Mouse (Mus musculus): ENCODE data around the gene Hivep3. TPM values are rescaled to one million over a fixed set of nuclear protein-coding genes. Genes with fewer than 3 reads are reported as not detected.

Hivep3 gene
- polyA plus RNA-seq, 1 experiment = 5.8 TPM

DNA sequence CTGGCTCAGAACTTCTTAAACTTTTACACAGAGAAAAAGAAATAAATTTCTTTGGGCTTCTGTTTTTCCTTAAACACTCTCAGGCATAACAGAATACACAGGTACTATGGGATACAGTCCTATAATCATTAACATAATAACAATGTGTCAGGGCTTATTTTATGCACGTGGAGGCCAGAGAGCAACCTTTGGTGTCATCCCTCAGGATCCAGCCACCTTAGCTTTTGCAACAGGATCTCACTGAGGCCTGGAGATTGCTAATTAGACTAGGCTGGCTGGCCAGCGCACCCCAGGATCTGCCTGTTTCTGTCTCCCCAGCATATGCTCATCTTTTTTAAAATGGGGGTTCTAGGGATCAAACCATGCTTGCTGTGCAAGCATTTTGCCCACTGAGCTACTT is 234.1 kb downstream of the Hivep3 start:
- no peaks in the 10 kb centered on the region for H3K27me3 ChIP-seq (replicated peaks; ENCODE audit: control insufficient read depth, insufficient read depth, low read length)

DNA sequence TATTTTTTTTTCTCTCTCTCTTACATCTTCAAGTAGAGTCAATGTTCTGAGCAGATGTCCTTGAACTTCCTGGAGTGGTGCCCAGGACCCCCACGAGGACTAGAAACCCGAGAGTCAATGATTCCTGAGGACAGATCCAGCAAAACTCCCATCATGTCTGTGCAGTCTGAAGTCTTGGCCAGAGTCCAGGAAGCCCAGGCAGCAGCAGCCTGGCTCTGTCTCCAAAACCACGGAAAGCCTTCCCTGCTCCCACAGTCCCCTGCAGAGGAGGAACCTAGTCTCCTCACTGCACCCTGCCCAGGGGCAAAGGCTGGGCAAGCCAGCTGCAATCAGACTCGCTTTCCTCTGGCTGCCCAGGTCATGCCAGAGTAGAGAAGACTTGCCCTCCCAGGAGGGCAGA is 234.5 kb downstream of the Hivep3 start:
- H3K27ac ChIP-seq (ENCODE audit: insufficient read depth, low read depth, low read length) = no peak overlapping the region
- DNase-seq = peak; percentile 75
- 0 out of 2 replicates have a peak, but pooled peaks cover 6% of the 10 kb centered on the region for H3K4me1 ChIP-seq (ENCODE audit: control insufficient read depth, insufficient read depth, low read length)
- no peak overlapping the region for H3K4me3 ChIP-seq (ENCODE audit: insufficient read depth, low read depth, low read length)
- 9% methylated on average over 4 of the region's 4 CpGs for WGBS
- no peaks in the 10 kb centered on the region for H3K27me3 ChIP-seq (replicated peaks; ENCODE audit: control insufficient read depth, insufficient read depth, low read length)
- no peaks in the 10 kb centered on the region for H3K36me3 ChIP-seq (ENCODE audit: control insufficient read depth, insufficient read depth, low read length)
- no peak for TF ChIP-seq POLR2A (IDR thresholded peaks at IDR 0.05; ENCODE audit: low read depth, low read length)
- no peak for TF ChIP-seq CTCF (conservative IDR thresholded peaks at IDR 0.05; ENCODE audit: insufficient read depth, insufficient read length, low read depth, low read length)

More for the DNA sequence above, 234.1 kb downstream of the Hivep3 start:
- 0 out of 2 replicates have a peak, but pooled peaks cover 6% of the 10 kb centered on the region for H3K4me1 ChIP-seq (ENCODE audit: control insufficient read depth, insufficient read depth, low read length)
- WGBS = 57% methylated on average over 2 of the region's 2 CpGs
- no peak overlapping the region for H3K27ac ChIP-seq (ENCODE audit: insufficient read depth, low read depth, low read length)
- TF ChIP-seq POLR2A (IDR thresholded peaks at IDR 0.05; ENCODE audit: low read depth, low read length) (no peak), CTCF (conservative IDR thresholded peaks at IDR 0.05; ENCODE audit: insufficient read depth, insufficient read length, low read depth, low read length) (no peak)
- peak; percentile 61 for DNase-seq
- H3K36me3 ChIP-seq (ENCODE audit: control insufficient read depth, insufficient read depth, low read length) = no peaks in the 10 kb centered on the region
- H3K4me3 ChIP-seq (ENCODE audit: insufficient read depth, low read depth, low read length) = no peak overlapping the region

DNA sequence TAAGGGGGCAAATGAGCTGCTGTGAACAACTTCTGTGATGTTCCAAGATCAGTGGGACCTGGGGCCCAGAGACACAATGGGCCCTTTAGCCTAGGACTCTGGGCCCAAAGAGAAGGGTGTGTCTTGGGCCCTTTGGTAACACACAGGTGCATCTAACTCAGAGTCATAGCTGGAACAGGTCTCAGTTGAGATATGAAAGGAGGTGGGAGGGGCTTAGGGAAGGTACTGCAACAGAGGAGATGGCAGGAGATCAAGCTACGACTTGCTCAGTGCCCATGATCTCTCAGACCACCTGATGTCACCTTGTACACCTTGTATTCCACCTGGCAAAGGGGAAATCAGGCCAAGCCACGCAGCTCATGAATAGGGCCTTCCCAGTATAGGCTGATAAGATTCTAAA is 235.3 kb downstream of the Hivep3 start:
- TF ChIP-seq POLR2A (IDR thresholded peaks at IDR 0.05; ENCODE audit: low read depth, low read length) (no peak), CTCF (conservative IDR thresholded peaks at IDR 0.05; ENCODE audit: insufficient read depth, insufficient read length, low read depth, low read length) (no peak)
- H3K36me3 ChIP-seq (ENCODE audit: control insufficient read depth, insufficient read depth, low read length) = no peaks in the 10 kb centered on the region
- 0 out of 2 replicates have a peak, but pooled peaks cover 6% of the 10 kb centered on the region for H3K4me1 ChIP-seq (ENCODE audit: control insufficient read depth, insufficient read depth, low read length)
- 83% methylated on average over 2 of the region's 2 CpGs for WGBS
- no peak overlapping the region for H3K27ac ChIP-seq (ENCODE audit: insufficient read depth, low read depth, low read length)
- no peak overlapping the region for H3K4me3 ChIP-seq (ENCODE audit: insufficient read depth, low read depth, low read length)
- no peak for DNase-seq
- H3K27me3 ChIP-seq (replicated peaks; ENCODE audit: control insufficient read depth, insufficient read depth, low read length) = no peaks in the 10 kb centered on the region

DNA sequence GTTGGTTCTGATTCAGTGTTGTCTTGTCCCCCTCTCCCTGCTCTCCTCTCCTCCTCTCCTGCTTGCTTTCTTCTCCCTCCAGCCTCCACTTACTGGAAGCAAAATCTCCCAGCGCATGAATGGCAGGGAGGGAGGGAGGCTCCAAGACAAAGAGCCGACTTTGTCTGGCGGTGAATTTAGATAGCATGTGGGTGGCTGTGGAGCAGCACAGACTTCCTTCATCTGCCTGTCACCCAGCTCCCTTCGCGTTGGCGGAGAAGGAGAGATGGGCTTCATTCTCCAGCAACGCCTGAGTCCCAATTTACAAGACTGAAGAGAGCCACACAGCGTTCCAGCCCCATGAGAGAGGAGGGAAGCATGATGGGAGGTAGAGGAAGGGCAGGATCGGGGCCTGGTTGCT is 236.6 kb downstream of the Hivep3 start:
- WGBS = 76% methylated on average over 9 of the region's 9 CpGs
- H3K4me1 ChIP-seq (ENCODE audit: control insufficient read depth, insufficient read depth, low read length) = 0 out of 2 replicates have a peak, but pooled peaks cover 6% of the 10 kb centered on the region
- DNase-seq = no peak
- no peak overlapping the region for H3K27ac ChIP-seq (ENCODE audit: insufficient read depth, low read depth, low read length)
- TF ChIP-seq POLR2A (IDR thresholded peaks at IDR 0.05; ENCODE audit: low read depth, low read length) = no peak
- no peak for TF ChIP-seq CTCF (conservative IDR thresholded peaks at IDR 0.05; ENCODE audit: insufficient read depth, insufficient read length, low read depth, low read length)
- no peaks in the 10 kb centered on the region for H3K27me3 ChIP-seq (replicated peaks; ENCODE audit: control insufficient read depth, insufficient read depth, low read length)
- H3K4me3 ChIP-seq (ENCODE audit: insufficient read depth, low read depth, low read length) = no peak overlapping the region
- H3K36me3 ChIP-seq (ENCODE audit: control insufficient read depth, insufficient read depth, low read length) = no peaks in the 10 kb centered on the region

DNA sequence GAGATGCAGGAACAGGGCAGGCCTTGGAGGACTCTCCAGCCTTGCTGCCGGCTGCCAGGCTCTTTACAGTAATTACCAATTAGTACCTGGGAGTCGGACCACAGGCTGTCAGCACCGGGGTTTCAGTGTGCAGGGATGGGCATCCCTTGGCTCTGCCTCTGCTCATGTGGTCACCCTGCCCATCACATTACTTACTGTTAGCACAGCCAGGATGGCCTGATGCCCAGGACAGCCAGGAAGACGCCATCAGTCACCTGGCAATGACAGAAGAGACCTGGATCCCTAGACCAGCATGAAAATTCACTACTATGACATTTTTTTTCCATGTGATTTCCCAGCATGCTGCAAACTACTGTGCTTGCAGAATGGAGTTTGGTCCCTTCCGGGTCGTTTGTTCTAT is 238.8 kb downstream of the Hivep3 start:
- H3K27me3 ChIP-seq (replicated peaks; ENCODE audit: control insufficient read depth, insufficient read depth, low read length) = no peaks in the 10 kb centered on the region
- no peak overlapping the region for H3K4me3 ChIP-seq (ENCODE audit: insufficient read depth, low read depth, low read length)
- no peak for DNase-seq
- 0 out of 2 replicates have a peak, but pooled peaks cover 6% of the 10 kb centered on the region for H3K4me1 ChIP-seq (ENCODE audit: control insufficient read depth, insufficient read depth, low read length)
- TF ChIP-seq CTCF (conservative IDR thresholded peaks at IDR 0.05; ENCODE audit: insufficient read depth, insufficient read length, low read depth, low read length) (no peak), POLR2A (IDR thresholded peaks at IDR 0.05; ENCODE audit: low read depth, low read length) (no peak)
- no peaks in the 10 kb centered on the region for H3K36me3 ChIP-seq (ENCODE audit: control insufficient read depth, insufficient read depth, low read length)
- H3K27ac ChIP-seq (ENCODE audit: insufficient read depth, low read depth, low read length) = no peak overlapping the region
- 81% methylated on average over 6 of the region's 6 CpGs for WGBS

GRCm38 (mm10) chr4:119973729-119974605 is 240.4 kb downstream of the Hivep3 start:
- TF ChIP-seq POLR2A (IDR thresholded peaks at IDR 0.05; ENCODE audit: low read depth, low read length) = no peak
- no peak for TF ChIP-seq CTCF (conservative IDR thresholded peaks at IDR 0.05; ENCODE audit: insufficient read depth, insufficient read length, low read depth, low read length)
- 84% methylated on average over 9 of the region's 9 CpGs for WGBS
- H3K4me3 ChIP-seq (ENCODE audit: insufficient read depth, low read depth, low read length) = no peak overlapping the region
- H3K36me3 ChIP-seq (ENCODE audit: control insufficient read depth, insufficient read depth, low read length) = no peaks in the 10 kb centered on the region
- H3K27me3 ChIP-seq (replicated peaks; ENCODE audit: control insufficient read depth, insufficient read depth, low read length) = no peaks in the 10 kb centered on the region
- H3K4me1 ChIP-seq (ENCODE audit: control insufficient read depth, insufficient read depth, low read length) = no peaks in the 10 kb centered on the region
- no peak overlapping the region for H3K27ac ChIP-seq (ENCODE audit: insufficient read depth, low read depth, low read length)
- DNase-seq = no peak

- Histone ChIP-seq H3K36me3 (ENCODE audit: control insufficient read depth, insufficient read depth, low read length) (no peaks in the 10 kb centered on the region), H3K4me1 (ENCODE audit: control insufficient read depth, insufficient read depth, low read length) (no peaks in the 10 kb centered on the region), H3K27ac (ENCODE audit: insufficient read depth, low read depth, low read length) (no peak overlapping the region), H3K27me3 (replicated peaks; ENCODE audit: control insufficient read depth, insufficient read depth, low read length) (no peaks in the 10 kb centered on the region), H3K4me3 (ENCODE audit: insufficient read depth, low read depth, low read length) (no peak overlapping the region)
- no peak for DNase-seq
- 90% methylated on average over 10 of the region's 10 CpGs for WGBS
- TF ChIP-seq POLR2A (IDR thresholded peaks at IDR 0.05; ENCODE audit: low read depth, low read length) = no peak
- TF ChIP-seq CTCF (conservative IDR thresholded peaks at IDR 0.05; ENCODE audit: insufficient read depth, insufficient read length, low read depth, low read length) = no peak
Measured at GRCm38 (mm10) chr4:119975242-119975641, 241.7 kb downstream of the Hivep3 start.
